Comparison of ENCODE assay signal across 9 mouse cellular contexts in genomic region chr12:86858983-86859872, GRCm38 (mm10). TPM values are rescaled to one million over a fixed set of nuclear protein-coding genes. Genes with fewer than 3 reads are reported as not detected.
DNase-seq lines count a peak whose midpoint lies in the region; ATAC-seq lines count a peak whose summit lies in the region.
"Had no signal": no experiment of that assay in that cellular context is flagged by ENCODE, and none has a peak within 500 bp of the region (broad histone marks: within the 10 kb centered on the region; RNA-seq: fewer than 3 reads in every experiment).

No protein-coding gene starts in this region.

- ATAC-seq in kidney, embryonic 15.5 days (replicated peaks; ENCODE audit: low FRiP score) = no peak
- no peak for ATAC-seq in hindbrain, embryonic 12.5 days (ENCODE audit: low FRiP score)
- no peak for ATAC-seq in midbrain, embryonic 15.5 days (replicated peaks)

- no peak overlapping the region for H3K4me2 ChIP-seq in kidney, embryonic 15.5 days
- no peak overlapping the region for H3K4me2 ChIP-seq in hindbrain, embryonic 12.5 days (replicated peaks)
- H3K4me2 ChIP-seq in midbrain, embryonic 15.5 days = no peak overlapping the region

- H3K9ac ChIP-seq in kidney, embryonic 15.5 days = no peak overlapping the region
- H3K9ac ChIP-seq in hindbrain, embryonic 12.5 days = no peak overlapping the region
- no peak overlapping the region for H3K9ac ChIP-seq in midbrain, embryonic 15.5 days

- H3K27me3 ChIP-seq in kidney, embryonic 15.5 days = no peaks in the 10 kb centered on the region
- no peaks in the 10 kb centered on the region for H3K27me3 ChIP-seq in hindbrain, embryonic 12.5 days
- no peaks in the 10 kb centered on the region for H3K27me3 ChIP-seq in midbrain, embryonic 15.5 days (replicated peaks)

- no peak for DNase-seq in kidney, postnatal 36 days
- DNase-seq in cerebellum, postnatal 4 days (ENCODE audit: low spot score in 2 of 2) = no peak
- DNase-seq in right cerebral cortex, postnatal 36 days (ENCODE audit: low spot score in 2 of 2) = no peak
- no peak for DNase-seq in T-cell, adult 2 months (ENCODE audit: low spot score)
- DNase-seq: right cerebral cortex, postnatal 4 days had no signal

- no peaks in the 10 kb centered on the region for H3K36me3 ChIP-seq in kidney, embryonic 15.5 days
- H3K36me3 ChIP-seq in hindbrain, embryonic 12.5 days = no peaks in the 10 kb centered on the region
- H3K36me3 ChIP-seq in midbrain, embryonic 15.5 days (replicated peaks) = no peaks in the 10 kb centered on the region

- no peak overlapping the region for H3K4me3 ChIP-seq in kidney, embryonic 15.5 days (replicated peaks)
- no peak overlapping the region for H3K4me3 ChIP-seq in brown adipose tissue, adult 24 weeks (ENCODE audit: insufficient read depth, low read depth, low read length)
- no peak overlapping the region for H3K4me3 ChIP-seq in hindbrain, embryonic 12.5 days
- H3K4me3 ChIP-seq in midbrain, embryonic 15.5 days = no peak overlapping the region

- peak overlapping the region; percentile 25 for H3K27ac ChIP-seq in kidney, embryonic 15.5 days
- peak overlapping the region; percentile 22 for H3K27ac ChIP-seq in brown adipose tissue, adult 24 weeks (replicated peaks; ENCODE audit: low read depth, low read length)
- 0 out of 2 replicates have a peak overlapping the region, but pooled peaks have one; percentile 13 for H3K27ac ChIP-seq in hindbrain, embryonic 12.5 days
- H3K27ac ChIP-seq in midbrain, embryonic 15.5 days = peak overlapping the region; percentile 14

- no peaks in the 10 kb centered on the region for H3K9me3 ChIP-seq in kidney, embryonic 15.5 days (replicated peaks)
- H3K9me3 ChIP-seq in hindbrain, embryonic 12.5 days (replicated peaks) = 0 out of 2 replicates have a peak, but pooled peaks cover 3% of the 10 kb centered on the region
- no peaks in the 10 kb centered on the region for H3K9me3 ChIP-seq in midbrain, embryonic 15.5 days

- H3K4me1 ChIP-seq in kidney, embryonic 15.5 days = peaks cover 45% of the 10 kb centered on the region
- H3K4me1 ChIP-seq in brown adipose tissue, adult 24 weeks (ENCODE audit: control insufficient read depth, insufficient read depth, insufficient read length, low read length) = peaks cover 34% of the 10 kb centered on the region
- H3K4me1 ChIP-seq in hindbrain, embryonic 12.5 days = peaks cover 27% of the 10 kb centered on the region
- H3K4me1 ChIP-seq in midbrain, embryonic 15.5 days = peaks cover 27% of the 10 kb centered on the region

- 71% methylated on average over 6 of the region's 6 CpGs for WGBS in kidney, embryonic 15.5 days
- 77% methylated on average over 6 of the region's 6 CpGs for WGBS in hindbrain, embryonic 12.5 days
- WGBS in midbrain, embryonic 15.5 days = 78% methylated on average over 6 of the region's 6 CpGs

RNA-seq across cellular contexts. Expression of gene Irf2bpl, which starts 25.4 kb away (rescaled TPM):
- 40.7 and 43.9 TPM in 2 replicates for polyA plus RNA-seq in kidney, embryonic 15.5 days (2015; fragmentation: Nextera tagmentation; extraction: Ambion mirVana)
- 7.1 and 23.0 TPM in 2 replicates for polyA plus RNA-seq in brown adipose tissue, adult 24 weeks (2012; ENCODE audit: insufficient read depth, insufficient read length, missing spikeins)
- polyA plus RNA-seq in hindbrain, embryonic 12.5 days (2016; fragmentation: Nextera tagmentation; extraction: Ambion mirVana) = 75.9 and 86.3 TPM in 2 replicates
- polyA plus RNA-seq in midbrain, embryonic 15.5 days (2015; fragmentation: Nextera tagmentation; extraction: Ambion mirVana) = 94.3 and 98.5 TPM in 2 replicates
